Mouse (Mus musculus) small intestine, adult 2 months (tissue): ENCODE results near the gene Vmn1r128.
"Not testable (repeated sequence)": the region's sequence is repeated elsewhere in the genome, so short reads cannot be mapped to it uniquely, and the experiment has no call there.

Experiments
- CTCF ChIP-seq: fragments of 200-500 bp; IDR thresholded peaks from 2 replicates; pipeline ENCODE4 v1.5.1; 2012; ENCODE audit warnings: low read depth, mild to moderate bottlenecking, control low read depth, inconsistent platforms, low read length, moderate library complexity, mixed read lengths; ENCODE audit not compliant: insufficient replicate concordance, insufficient read length; ENCODE audit errors: extremely low read depth
- POLR2A ChIP-seq: fragments of 200-500 bp; IDR thresholded peaks from 2 replicates; pipeline ENCODE4 v1.6.1; 2012; ENCODE audit warnings: low read depth, mild to moderate bottlenecking, control low read depth, inconsistent platforms, low read length, moderate library complexity

- TF ChIP-seq CTCF, POLR2A: not testable (repeated sequence)
These were observed 29.4 kb upstream of the Vmn1r128 start, which contains the start of gene Vmn1r127 for GRCm38 (mm10) chr7:21319761-21320160.
